Mouse (Mus musculus) embryonic stem cell, embryonic (primary cell): ENCODE results near the gene Cnksr3.

ENCODE experiments used
- CTCF ChIA-PET, 4 experiments: fragments of 300-600 bp in 2 of 4; fragments of 350-600 bp in 2 of 4; sonication (Branson Sonifier 250); formaldehyde crosslinking; loops; one replicate each; lab custom pipeline; 2022; ENCODE audit warnings: inconsistent platforms in 2 of 4; lab: Charles Lee
- POLR2A ChIA-PET, 4 experiments: fragments of 300-600 bp in 2 of 4; fragments of 350-600 bp in 2 of 4; sonication (Branson Sonifier 250); formaldehyde crosslinking; loops; one replicate each; lab custom pipeline; 2022; ENCODE audit warnings: antibody characterized with exemption in 4 of 4, inconsistent platforms in 1 of 4; lab: Charles Lee

Gene Cnksr3

DNA sequence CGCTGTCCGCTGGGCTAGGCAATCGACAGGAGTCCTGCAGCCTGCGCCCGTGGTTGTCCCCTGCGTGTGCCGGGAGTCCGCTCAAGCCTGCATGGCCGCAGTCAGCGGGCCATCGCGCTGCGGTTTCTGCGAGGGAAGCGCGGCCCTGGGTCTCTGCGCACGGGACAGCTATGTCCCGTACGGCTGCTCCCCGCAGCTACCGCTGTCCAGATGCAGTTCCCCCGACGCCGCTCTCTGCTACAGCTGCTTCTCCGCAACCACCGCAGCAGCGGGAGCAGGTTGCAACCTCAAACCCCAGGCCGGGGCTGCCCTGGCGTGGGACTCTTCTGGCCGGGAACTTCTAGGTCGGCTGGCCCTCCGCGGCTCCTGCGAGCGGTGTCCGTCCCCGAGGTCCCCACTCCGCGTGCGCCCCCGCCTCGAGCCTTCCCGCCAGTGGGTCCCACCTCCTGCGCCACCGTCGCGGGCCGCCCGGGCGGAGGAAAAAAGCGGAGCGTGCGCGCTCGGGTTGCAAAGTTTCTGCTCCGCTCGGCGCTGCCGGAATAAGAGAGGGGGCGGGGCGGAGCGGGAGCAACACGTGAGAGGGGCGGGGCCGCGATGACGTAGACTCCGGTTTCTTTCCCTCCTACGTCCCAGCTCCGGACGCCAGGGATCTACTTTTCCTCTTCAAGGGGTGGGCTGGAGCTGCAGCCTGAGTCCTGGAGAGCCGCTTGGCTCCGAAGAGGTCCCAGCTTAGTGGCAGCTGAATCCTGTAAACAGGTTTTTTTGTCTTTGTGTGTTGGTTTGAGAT lies at the start of gene Cnksr3:
Cnksr3 (minus strand) TSS at position 542 of the 787 bp plus-strand sequence.
- ChIA-PET POLR2A (interaction anchor here in 3 of 4 experiments (0.6 to 3.1 kb wide), 24 partner anchors 9 to 610 kb away, joined by 3 to 17 read pairs (median 4); no protein-coding TSS in a partner anchor), CTCF (interaction anchor here in 1 of 4 experiments (0.9 kb wide), 1 partner anchor 60 kb away, joined by 3 read pairs; no protein-coding TSS in a partner anchor)

GRCm38 (mm10) chr10:7260166-7261108 lies 48.4 kb upstream of the Cnksr3 start:
- POLR2A ChIA-PET, result interaction anchor here in 1 of 4 experiments (0.6 kb wide), 2 partner anchors 122 to 1207 kb away, joined by 4 to 7 read pairs; no protein-coding TSS in a partner anchor
- CTCF ChIA-PET, result no interaction called here

- CTCF ChIA-PET, result no interaction called here
- POLR2A ChIA-PET, result no interaction called here
Measured at GRCm38 (mm10) chr10:7258607-7259006, 46.6 kb upstream of the Cnksr3 start.

DNA sequence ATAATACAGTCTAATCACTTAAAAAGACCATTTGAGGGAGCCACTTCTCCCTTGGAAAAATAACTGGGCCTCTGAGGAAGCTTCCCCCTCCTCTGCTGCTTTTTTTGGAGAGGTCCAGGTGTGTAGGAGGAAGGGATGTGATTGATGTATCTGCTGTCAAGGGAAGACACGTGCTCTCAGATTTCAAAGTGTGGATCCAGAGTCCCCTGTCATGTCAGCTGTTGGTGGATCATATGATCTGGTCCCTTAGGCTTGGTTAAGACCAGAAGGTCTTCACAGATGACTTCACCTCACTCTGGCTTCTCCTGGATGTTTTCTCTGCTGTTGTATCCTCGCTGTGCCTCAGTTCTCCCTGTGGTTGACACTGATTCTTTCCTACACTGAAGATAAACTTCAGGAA lies 38.4 kb upstream of the Cnksr3 start:
- CTCF ChIA-PET, result no interaction called here

DNA sequence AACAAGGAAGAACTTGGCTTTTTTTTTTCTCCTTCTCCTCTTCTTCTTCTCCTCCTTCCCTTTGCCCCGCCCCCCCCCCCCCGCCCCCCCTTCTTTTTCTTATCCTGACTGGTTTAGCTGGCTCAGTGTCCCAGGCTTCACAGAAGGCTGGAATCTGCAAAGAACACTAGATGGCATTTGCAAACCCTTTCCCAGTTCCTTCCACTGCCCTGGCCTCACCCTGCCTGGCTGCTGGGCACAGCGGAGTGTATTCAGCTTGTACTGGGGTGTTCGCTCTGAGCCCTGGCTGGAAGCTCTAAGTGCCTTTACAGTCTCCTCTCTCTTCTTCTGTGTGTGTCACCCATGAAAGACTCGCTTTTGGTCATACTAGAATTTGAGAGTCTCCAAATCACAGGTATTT lies 22.6 kb upstream of the Cnksr3 start:
- ChIA-PET CTCF (no interaction called here), POLR2A (interaction anchor here in 3 of 4 experiments (0.6 to 1.1 kb wide), 3 partner anchors 18 to 318 kb away, joined by 3 to 4 read pairs (median 3); no protein-coding TSS in a partner anchor)

More for the DNA sequence above, 38.4 kb upstream of the Cnksr3 start:
- POLR2A ChIA-PET, result no interaction called here

GRCm38 (mm10) chr10:7217551-7218127 lies 5.6 kb upstream of the Cnksr3 start:
- ChIA-PET POLR2A (no interaction called here), CTCF (no interaction called here)

DNA sequence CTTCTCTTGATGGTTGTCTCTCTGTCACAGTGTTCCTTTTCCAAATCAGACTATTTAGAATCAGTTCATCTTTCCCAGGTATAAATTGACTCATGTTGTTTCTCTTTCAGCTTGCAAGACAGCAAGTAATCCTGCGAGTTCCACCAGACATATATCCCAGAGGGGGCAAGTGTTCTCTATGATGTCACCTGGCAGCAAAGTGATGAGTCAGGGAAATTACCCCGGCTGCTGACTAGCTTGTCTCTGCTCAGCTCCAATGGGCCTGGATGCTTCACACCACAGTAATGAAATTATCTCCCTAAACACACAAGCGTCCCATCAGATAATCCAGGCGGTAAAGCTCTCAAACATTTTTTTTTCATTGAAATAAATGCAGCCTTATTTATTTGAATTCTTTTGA lies 2.7 kb upstream of the Cnksr3 start:
- ChIA-PET POLR2A (interaction anchor here in 2 of 4 experiments (0.6 to 0.7 kb wide), 3 partner anchors 78 to 1271 kb away, joined by 3 to 4 read pairs (median 3); no protein-coding TSS in a partner anchor), CTCF (interaction anchor here in 1 of 4 experiments (0.6 kb wide), 1 partner anchor 448 kb away, joined by 4 read pairs; no protein-coding TSS in a partner anchor)

- ChIA-PET POLR2A (interaction anchor here in 2 of 4 experiments (1.1 to 3.1 kb wide), 4 partner anchors 15 to 609 kb away, joined by 3 to 17 read pairs (median 4); no protein-coding TSS in a partner anchor), CTCF (no interaction called here)
Measured at GRCm38 (mm10) chr10:7213066-7213630, 1.1 kb upstream of the Cnksr3 start.

- CTCF ChIA-PET, result interaction anchor here in 1 of 4 experiments (0.9 kb wide), 1 partner anchor 59 kb away, joined by 3 read pairs; no protein-coding TSS in a partner anchor
- POLR2A ChIA-PET, result interaction anchor here in 3 of 4 experiments (0.6 to 3.1 kb wide), 17 partner anchors 10 to 610 kb away, joined by 3 to 17 read pairs (median 4); no protein-coding TSS in a partner anchor
Measured at GRCm38 (mm10) chr10:7212537-7212936, 500 bp upstream of the Cnksr3 start.

- ChIA-PET CTCF (no interaction called here), POLR2A (interaction anchor here in 3 of 4 experiments (0.6 to 3.1 kb wide), 16 partner anchors 9 to 461 kb away, joined by 3 to 17 read pairs (median 4); no protein-coding TSS in a partner anchor)
Measured at GRCm38 (mm10) chr10:7210991-7211695, 894 bp downstream of the Cnksr3 start.

GRCm38 (mm10) chr10:7209691-7210455 lies 2.2 kb downstream of the Cnksr3 start:
- CTCF ChIA-PET, result no interaction called here

DNA sequence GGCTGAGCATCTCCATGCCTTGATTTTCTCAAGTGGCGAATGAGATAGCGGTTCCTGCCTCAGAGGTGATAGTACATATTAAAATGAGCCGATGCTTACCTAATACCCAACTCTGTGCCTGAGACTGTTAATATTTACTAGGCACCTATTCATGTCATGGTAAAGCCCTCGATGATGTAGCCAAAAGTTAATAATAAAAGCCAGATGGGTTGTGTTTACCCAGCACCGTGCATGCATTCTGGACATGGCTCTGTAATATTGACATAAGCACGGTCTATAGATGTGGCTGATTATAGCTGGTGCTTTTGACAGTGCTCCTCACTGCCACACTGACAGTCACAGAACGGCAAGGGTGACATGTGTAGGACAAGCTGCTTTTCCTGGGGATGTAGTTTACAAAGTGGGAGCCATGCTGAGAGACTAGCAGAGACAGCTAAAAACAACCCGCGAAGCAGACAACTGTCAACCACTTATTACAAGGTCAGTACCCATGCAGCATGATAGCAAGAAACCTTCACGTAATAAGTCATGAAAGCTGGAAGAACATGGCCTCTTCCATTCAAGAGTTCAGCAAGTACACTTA lies 3.1 kb downstream of the Cnksr3 start:
- CTCF ChIA-PET, result no interaction called here

More at GRCm38 (mm10) chr10:7209691-7210455, 2.2 kb downstream of the Cnksr3 start:
- POLR2A ChIA-PET, result interaction anchor here in 3 of 4 experiments (0.5 to 3.1 kb wide), 4 partner anchors 12 to 593 kb away, joined by 5 to 17 read pairs (median 8); no protein-coding TSS in a partner anchor

GRCm38 (mm10) chr10:7207301-7207700 lies 4.7 kb downstream of the Cnksr3 start:
- POLR2A ChIA-PET, result interaction anchor here in 2 of 4 experiments (1.1 to 1.4 kb wide), 2 partner anchors 27 to 30 kb away, joined by 3 read pairs; no protein-coding TSS in a partner anchor
- CTCF ChIA-PET, result no interaction called here

More for the DNA sequence above, 3.1 kb downstream of the Cnksr3 start:
- POLR2A ChIA-PET, result no interaction called here

GRCm38 (mm10) chr10:7206571-7206970 lies 5.5 kb downstream of the Cnksr3 start:
- CTCF ChIA-PET, result interaction anchor here in 1 of 4 experiments (0.6 kb wide), 1 partner anchor 136 kb away, joined by 3 read pairs; no protein-coding TSS in a partner anchor
- POLR2A ChIA-PET, result interaction anchor here in 2 of 4 experiments (1.1 to 1.4 kb wide), 4 partner anchors 15 to 29 kb away, joined by 3 read pairs; no protein-coding TSS in a partner anchor

DNA sequence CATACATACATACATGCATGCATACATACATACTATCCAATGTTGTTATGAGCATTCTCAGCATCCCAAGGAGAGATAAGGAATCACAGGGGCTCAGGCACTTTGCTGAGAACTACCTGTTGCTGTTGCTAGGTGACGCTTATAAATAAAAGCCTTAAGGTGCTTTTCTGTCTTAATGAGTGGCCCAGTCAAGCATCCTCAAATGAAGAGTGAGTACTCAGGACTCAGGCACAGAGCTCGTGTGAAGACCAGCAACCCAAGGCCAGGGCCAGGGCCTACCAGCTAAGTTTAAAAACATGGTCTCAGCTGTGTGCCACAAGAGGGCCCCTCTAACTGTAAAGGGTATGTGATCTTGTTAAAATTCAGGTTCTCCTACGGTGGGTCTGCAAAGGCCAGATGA lies 6.5 kb downstream of the Cnksr3 start:
- ChIA-PET POLR2A (interaction anchor here in 2 of 4 experiments (1.3 to 1.8 kb wide), 4 partner anchors 9 to 22 kb away, joined by 3 to 5 read pairs (median 5); no protein-coding TSS in a partner anchor), CTCF (no interaction called here)

- POLR2A ChIA-PET, result interaction anchor here in 2 of 4 experiments (1.3 to 1.8 kb wide), 4 partner anchors 8 to 28 kb away, joined by 3 to 5 read pairs (median 5); no protein-coding TSS in a partner anchor
Measured at GRCm38 (mm10) chr10:7204953-7205352, 7.1 kb downstream of the Cnksr3 start.

More at GRCm38 (mm10) chr10:7204953-7205352, 7.1 kb downstream of the Cnksr3 start:
- CTCF ChIA-PET, result no interaction called here
